Mouse (Mus musculus) lung, embryonic 14.5 days (tissue): ENCODE measurements around the gene Nupr1l. TPM values are rescaled to one million over a fixed set of nuclear protein-coding genes. Genes with fewer than 3 reads are reported as not detected.
"Not testable (repeated sequence)": the region's sequence is repeated elsewhere in the genome, so short reads cannot be mapped to it uniquely, and the experiment has no call there.

Source experiments
- ATAC-seq: fragments of 200-750 bp; cut with Nextera tagmentation; 2 replicates; pipeline ENCODE4 v1.8.0; 2017; ENCODE audit warnings: mild to moderate bottlenecking, moderate TSS enrichment, moderate library complexity; ENCODE audit not compliant: insufficient read depth
- DNase-seq: peaks from one replicate; pipeline ENCODE4 v3.0.0-alpha.2; 2015
- H3K27ac ChIP-seq: fragments of 300-500 bp; sonication (generic); 2 replicates; pipeline ENCODE4 v1.5.1; 2014; ENCODE audit warnings: low read depth, mild to moderate bottlenecking, moderate library complexity
- H3K27me3 ChIP-seq: fragments of 300-500 bp; sonication (generic); 2 replicates; pipeline ENCODE4 v1.6.1; 2014; ENCODE audit warnings: low read length, control low read depth; ENCODE audit not compliant: insufficient read depth
- H3K36me3 ChIP-seq: fragments of 300-500 bp; sonication (generic); 2 replicates; pipeline ENCODE4 v1.6.1; 2014; ENCODE audit warnings: control low read depth; ENCODE audit not compliant: insufficient read depth
- H3K4me1 ChIP-seq: fragments of 300-500 bp; sonication (generic); 2 replicates; pipeline ENCODE4 v1.6.1; 2014; ENCODE audit warnings: antibody characterized with exemption, control low read depth; ENCODE audit not compliant: insufficient read depth
- H3K4me2 ChIP-seq: fragments of 300-500 bp; sonication (generic); 2 replicates; pipeline ENCODE4 v1.6.1; 2014; ENCODE audit warnings: mild to moderate bottlenecking
- H3K4me3 ChIP-seq: fragments of 300-500 bp; sonication (generic); 2 replicates; pipeline ENCODE4 v1.5.1; 2014; ENCODE audit warnings: low read depth, low read length
- H3K9ac ChIP-seq: fragments of 300-500 bp; sonication (generic); 2 replicates; pipeline ENCODE4 v1.6.1; 2014
- H3K9me3 ChIP-seq: fragments of 300-500 bp; sonication (generic); 2 replicates; pipeline ENCODE4 v1.6.1; 2016; ENCODE audit warnings: low read depth, low read length, control low read depth
- CTCF ChIP-seq: IDR thresholded peaks from 2 replicates; pipeline ENCODE4 v1.5.1; 2016; ENCODE audit warnings: antibody characterized with exemption, low read depth
- WGBS: fragments of 180-500 bp; shearing (Covaris S2); extraction: QIAGEN DNeasy Blood & Tissue Kit; methylation state at CpG from one replicate; pipeline ENCODE4 v1.1.7; 2014; 5-methylcytosine and 5-hydroxymethylcytosine counted together
- polyA plus RNA-seq: library from polyadenylated mRNA; unstranded; fragments of >200 nt; fragmentation: Nextera tagmentation; extraction: Ambion mirVana; gene quantifications from 2 replicates; pipeline ENCODE4 v1.2.1, GENCODE M21; 2014

Gene Nupr1l
- polyA plus RNA-seq, 1 experiment from 2014 or later, result 2.6 TPM

- no peak for TF ChIP-seq CTCF
- no peaks in the 10 kb centered on the region for H3K36me3 ChIP-seq
- WGBS, result 59% methylated on average over 4 of the region's 4 CpGs
- no peaks in the 10 kb centered on the region for H3K4me1 ChIP-seq
- no peaks in the 10 kb centered on the region for H3K27me3 ChIP-seq
- H3K27ac ChIP-seq, result no peak overlapping the region
- ATAC-seq (no peak), DNase-seq (no peak)
- H3K9ac ChIP-seq, result no peak overlapping the region
- H3K4me3 ChIP-seq, result no peak overlapping the region
- H3K9me3 ChIP-seq, result no peaks in the 10 kb centered on the region
- H3K4me2 ChIP-seq, result no peak overlapping the region
Measured at GRCm38 (mm10) chr5:129936941-129937340, 28.6 kb downstream of the Nupr1l start.

DNA sequence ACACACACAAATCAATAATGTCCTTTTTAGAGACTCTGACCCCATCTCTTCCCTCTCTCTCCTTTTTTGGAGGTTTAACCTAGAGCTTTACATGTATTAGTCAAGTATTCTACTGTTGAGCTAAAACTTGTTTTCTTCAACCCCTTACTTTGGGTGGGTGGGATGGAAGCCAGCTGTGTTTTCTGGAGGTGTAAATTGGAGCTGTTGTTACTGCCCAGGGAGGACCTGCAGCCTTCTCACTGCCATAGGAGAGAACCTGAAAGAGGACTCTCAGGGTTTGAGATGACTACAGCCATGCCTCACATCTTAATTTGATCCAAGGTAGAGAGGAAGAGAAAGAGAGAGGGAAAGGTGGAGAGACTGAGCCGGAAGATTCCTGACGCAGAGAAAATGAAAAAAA is 31.9 kb downstream of the Nupr1l start:
- no peak for TF ChIP-seq CTCF
- 0 out of 2 replicates have a peak, but pooled peaks cover 3% of the 10 kb centered on the region for H3K36me3 ChIP-seq
- ATAC-seq (no peak), DNase-seq (no peak)
- no peak overlapping the region for H3K27ac ChIP-seq
- H3K9me3 ChIP-seq, result no peaks in the 10 kb centered on the region
- H3K4me3 ChIP-seq, result no peak overlapping the region
- no peaks in the 10 kb centered on the region for H3K27me3 ChIP-seq
- 0 out of 2 replicates have a peak overlapping the region, but pooled peaks have one; percentile 11 for H3K4me2 ChIP-seq
- no peaks in the 10 kb centered on the region for H3K4me1 ChIP-seq
- 33% methylated on average over 2 of the region's 2 CpGs for WGBS
- no peak overlapping the region for H3K9ac ChIP-seq

- Histone ChIP-seq H3K27ac (0 out of 2 replicates have a peak overlapping the region, but pooled peaks have one; percentile 46), H3K4me3 (peak overlapping the region; percentile 89), H3K4me1 (no peaks in the 10 kb centered on the region), H3K4me2 (peak overlapping the region; percentile 59), H3K27me3 (no peaks in the 10 kb centered on the region), H3K36me3 (0 out of 2 replicates have a peak, but pooled peaks cover 4% of the 10 kb centered on the region), H3K9me3 (no peaks in the 10 kb centered on the region), H3K9ac (peak overlapping the region; percentile 32; the same call in 1 of the 2 replicates)
- 5% methylated on average over 9 of the region's 9 CpGs for WGBS
- ATAC-seq, result peak; percentile 53
- DNase-seq, result peak; percentile 27
- TF ChIP-seq CTCF, result no peak
Measured at GRCm38 (mm10) chr5:129940736-129941494, 32.6 kb downstream of the Nupr1l start.

GRCm38 (mm10) chr5:129941495-129942045 is 33.2 kb downstream of the Nupr1l start, which contains the start of gene Vkorc1l1:
Gene Vkorc1l1, plus strand, starts transcription at chr5:129941970.
- DNase-seq (peak; percentile 99), ATAC-seq (peak; percentile 98)
- peak within 1 kb of the TSS; percentile 89 for H3K4me3 ChIP-seq
- H3K4me1 ChIP-seq, result no peaks in the 10 kb centered on the region
- no peaks in the 10 kb centered on the region for H3K9me3 ChIP-seq
- H3K9ac ChIP-seq, result peak within 1 kb of the TSS; percentile 81
- WGBS, result 1% methylated on average over 59 of the region's 59 CpGs
- peaks cover 4% of the 10 kb centered on the region; the same call in 1 of the 2 replicates for H3K36me3 ChIP-seq
- TF ChIP-seq CTCF, result no peak
- H3K27me3 ChIP-seq, result no peaks in the 10 kb centered on the region
- H3K4me2 ChIP-seq, result peak within 1 kb of the TSS; percentile 82
- H3K27ac ChIP-seq, result peak within 1 kb of the TSS; percentile 54; the same call in 1 of the 2 replicates

DNA sequence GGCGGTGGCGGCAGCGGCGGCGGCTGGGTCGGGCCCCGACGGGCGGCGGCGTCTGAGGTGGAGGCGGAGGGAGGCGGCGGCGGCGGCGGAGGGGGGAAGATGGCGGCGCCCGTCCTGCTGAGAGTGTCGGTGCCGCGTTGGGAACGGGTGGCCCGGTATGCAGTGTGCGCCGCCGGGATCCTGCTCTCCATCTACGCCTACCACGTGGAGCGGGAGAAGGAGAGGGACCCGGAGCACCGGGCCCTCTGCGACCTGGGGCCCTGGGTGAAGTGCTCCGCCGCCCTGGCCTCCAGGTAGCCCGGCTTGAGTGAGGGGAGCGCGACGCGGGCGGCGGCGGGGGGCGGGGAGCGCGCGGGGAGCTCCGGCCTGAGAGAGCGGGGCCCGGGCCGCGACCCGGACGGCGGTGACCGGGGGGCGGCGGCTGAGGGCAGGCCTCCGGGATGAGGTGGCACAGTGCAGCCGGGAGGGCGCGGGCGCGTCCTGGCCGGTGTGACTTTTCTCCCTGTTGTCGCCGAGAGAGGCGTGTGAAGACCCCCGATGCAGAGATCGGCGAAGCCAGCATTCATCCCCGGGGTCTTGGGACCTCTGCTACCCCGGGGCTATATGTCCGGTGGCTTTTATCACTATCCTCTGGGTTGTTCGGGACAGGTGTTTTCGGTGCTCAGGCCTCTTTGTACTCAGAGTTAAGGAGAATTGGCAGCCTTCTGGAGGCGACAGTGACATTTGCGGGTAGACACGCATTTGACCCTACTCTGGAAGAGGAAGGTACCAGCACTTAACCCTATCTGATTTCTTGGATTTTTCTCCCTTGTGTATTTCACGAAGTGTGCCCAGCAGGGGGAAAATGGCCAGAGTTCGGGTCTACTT is 34.0 kb downstream of the Nupr1l start:
- peak; percentile 65 for ATAC-seq
- peak; percentile 35 for DNase-seq
- peak overlapping the region; percentile 81 for H3K9ac ChIP-seq
- H3K4me2 ChIP-seq, result peak overlapping the region; percentile 82
- not testable (repeated sequence) for H3K4me1 ChIP-seq, H3K9me3 ChIP-seq, H3K36me3 ChIP-seq, H3K27me3 ChIP-seq
- H3K4me3 ChIP-seq, result peak overlapping the region; percentile 89
- WGBS, result under 1% methylated on average over 49 of the region's 82 CpGs
- 0 out of 2 replicates have a peak, but pooled peaks have one; percentile 9 for TF ChIP-seq CTCF
- H3K27ac ChIP-seq, result peak overlapping the region; percentile 54; the same call in 1 of the 2 replicates

- no peaks in the 10 kb centered on the region for H3K9me3 ChIP-seq
- DNase-seq (no peak), ATAC-seq (no peak)
- WGBS, result 63% methylated on average over 1 of the region's 1 CpGs
- peaks cover 7% of the 10 kb centered on the region; the same call in 1 of the 2 replicates for H3K36me3 ChIP-seq
- H3K4me2 ChIP-seq, result peak overlapping the region; percentile 42
- H3K4me3 ChIP-seq, result no peak overlapping the region
- no peak for TF ChIP-seq CTCF
- H3K27ac ChIP-seq, result no peak overlapping the region
- H3K4me1 ChIP-seq, result no peaks in the 10 kb centered on the region
- no peak overlapping the region for H3K9ac ChIP-seq
- no peaks in the 10 kb centered on the region for H3K27me3 ChIP-seq
Measured at GRCm38 (mm10) chr5:129943402-129943801, 35.1 kb downstream of the Nupr1l start.
